Mouse (Mus musculus): Measurements from ENCODE around the gene Rapgef1.

Rapgef1 gene

DNA sequence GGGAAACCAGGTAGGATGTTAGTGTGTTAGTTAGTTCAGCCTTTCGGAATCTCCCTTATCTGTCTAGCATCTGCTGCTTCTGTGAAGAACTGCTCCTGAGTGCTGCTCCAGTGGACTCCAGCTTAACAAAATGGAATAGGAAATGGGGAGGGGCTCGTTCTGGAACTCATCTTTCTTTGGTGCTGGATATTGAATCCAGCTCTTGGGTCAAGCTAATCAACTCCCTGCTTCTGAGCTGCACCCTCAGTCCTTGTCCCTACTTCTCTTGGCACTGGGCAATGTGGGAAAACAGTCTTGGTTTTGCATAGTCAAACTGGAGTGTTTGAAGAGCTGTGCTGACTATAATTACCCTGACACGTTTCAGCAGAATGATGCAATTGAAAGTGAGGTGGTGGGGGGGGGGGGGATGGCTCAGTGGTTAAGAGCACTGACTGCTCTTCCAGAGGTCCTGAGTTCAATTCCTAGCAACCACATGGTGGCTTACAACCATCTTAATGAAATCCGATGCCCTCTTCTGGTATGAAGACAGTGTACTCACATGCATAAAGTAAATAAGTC lies 25.6 kb downstream of the Rapgef1 start:
- no peak for DNase-seq (ENCODE audit: low read depth, low spot score)

DNA sequence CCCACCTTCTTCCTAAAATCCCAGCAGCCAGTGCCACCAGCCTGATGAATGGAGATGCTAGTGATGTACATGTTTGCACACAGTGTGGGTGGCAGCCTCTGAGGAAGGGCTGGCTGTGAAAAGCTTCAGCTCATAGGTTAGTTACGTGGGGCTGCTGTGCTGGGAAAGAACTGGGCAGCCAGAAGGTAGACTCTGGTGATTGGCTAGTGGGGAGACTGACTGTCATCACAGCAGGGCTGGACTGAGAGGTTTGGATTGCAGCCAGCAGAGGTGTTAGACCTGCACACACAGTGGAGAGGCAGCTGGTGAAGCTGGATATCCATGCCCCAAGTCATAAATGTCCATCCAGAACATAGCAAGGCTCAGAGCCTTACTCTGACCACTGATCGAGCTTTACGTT lies 27.1 kb downstream of the Rapgef1 start:
- no peak for DNase-seq (ENCODE audit: low read depth, low spot score)

DNA sequence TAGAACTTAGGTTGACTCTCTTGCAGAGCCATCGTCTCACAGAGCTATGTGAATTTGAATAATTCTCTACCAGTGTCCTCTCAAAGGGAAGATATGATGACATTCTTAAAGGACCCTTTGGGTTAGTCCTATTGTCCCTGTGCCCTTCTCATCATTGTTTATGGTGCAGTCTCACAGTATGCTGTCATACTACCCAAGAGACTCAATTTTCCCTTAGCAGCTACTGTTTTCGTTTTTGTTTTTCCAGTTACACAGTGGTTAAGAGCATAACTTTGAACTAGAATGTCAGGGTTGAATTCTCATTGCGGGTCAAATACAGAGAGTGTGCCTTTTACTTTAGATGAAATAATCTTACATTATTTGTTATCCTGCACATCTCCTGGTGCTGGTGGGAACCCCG lies 27.6 kb downstream of the Rapgef1 start:
- no peak for DNase-seq (ENCODE audit: low read depth, low spot score)

DNA sequence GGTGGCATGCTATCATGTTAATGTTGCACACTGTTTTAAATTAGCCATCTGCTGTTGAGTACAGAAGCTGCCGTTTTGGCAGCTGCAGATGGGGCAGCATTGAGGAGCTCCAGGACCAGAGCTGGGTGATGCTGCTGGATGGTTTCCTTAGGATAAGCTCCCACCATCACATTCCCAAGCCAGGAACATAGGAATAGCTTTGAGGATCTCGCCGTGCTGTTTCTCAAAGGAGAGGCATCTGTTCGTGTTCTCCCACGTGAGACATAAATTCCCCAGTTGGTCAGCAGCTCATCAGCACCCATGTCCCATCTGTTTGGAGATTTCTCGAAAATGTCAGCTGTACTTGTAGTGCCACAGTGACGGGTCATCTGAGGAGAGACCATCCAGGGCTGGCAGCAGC lies 28.3 kb downstream of the Rapgef1 start:
- no peak for DNase-seq (ENCODE audit: low read depth, low spot score)

DNA sequence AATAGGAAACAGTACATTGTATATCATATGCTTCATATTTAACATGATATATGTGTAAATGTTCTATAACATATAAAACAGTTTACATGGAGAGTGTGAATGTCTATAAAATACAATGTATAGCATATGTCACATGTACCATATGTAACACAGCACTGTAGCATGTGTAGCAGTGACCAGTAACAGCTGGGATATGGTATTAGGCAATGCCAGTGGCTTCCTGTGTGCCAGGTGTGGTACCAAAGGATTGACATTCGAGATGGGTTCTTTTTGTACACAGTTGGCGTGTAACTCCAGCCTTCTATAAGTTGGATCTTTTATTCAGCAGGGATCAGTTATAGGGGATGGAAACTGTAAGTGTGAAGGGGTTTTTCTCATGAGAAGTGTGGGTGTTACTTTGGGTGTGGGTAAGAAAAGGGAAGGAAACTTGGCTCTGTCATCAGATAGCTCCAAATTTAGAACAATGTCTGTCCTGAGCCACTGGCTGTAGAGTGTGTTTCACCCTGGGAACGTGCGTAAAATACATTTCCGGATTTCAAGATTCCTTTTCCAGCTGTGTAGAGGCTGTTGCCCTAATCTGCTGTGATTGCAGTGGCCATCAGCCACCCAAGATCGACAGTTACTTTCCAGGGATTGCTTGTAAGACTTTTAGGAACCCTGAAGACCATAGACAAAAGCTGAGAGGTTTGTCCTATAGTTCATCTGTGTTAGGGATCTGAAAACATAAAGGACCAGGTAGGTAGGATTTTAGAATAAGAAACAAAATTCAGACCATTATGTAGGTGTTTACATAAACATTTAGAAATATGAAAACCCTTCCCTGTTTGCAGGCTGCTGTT lies 29.7 kb downstream of the Rapgef1 start:
- no peak for DNase-seq (ENCODE audit: low read depth, low spot score)

DNA sequence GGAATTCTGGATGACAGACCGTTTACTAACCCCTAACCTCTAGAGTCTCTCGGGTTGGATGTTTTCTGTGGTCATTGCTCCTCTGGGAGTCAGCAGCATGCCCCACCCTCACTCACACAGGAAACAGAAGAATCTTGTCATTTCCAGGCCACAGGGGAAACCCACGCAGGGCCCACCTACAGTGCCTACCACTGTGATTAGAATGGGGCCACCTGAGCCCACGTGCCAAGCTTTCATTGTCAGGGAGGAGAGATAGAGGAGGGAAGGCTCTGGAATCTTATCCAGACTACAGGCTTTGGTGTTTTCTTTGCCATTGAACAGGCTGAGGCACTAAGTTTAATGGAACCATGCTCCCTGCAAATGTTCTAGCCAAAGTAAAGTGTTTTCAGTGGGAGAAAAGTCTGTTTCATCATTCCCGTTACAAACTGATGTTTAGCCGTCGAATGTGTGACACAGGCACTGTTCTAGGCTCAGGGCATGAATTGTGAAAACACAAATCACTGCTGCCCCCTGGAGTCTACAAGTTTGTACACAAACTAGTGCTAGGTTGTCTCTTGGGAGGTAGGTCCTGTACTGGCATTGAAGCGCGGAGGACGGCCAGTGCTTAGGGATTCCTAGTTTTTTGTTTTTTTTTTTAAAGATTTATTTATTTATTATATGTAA lies 30.4 kb downstream of the Rapgef1 start:
- peak; percentile 64 for DNase-seq (ENCODE audit: low read depth, low spot score)

DNA sequence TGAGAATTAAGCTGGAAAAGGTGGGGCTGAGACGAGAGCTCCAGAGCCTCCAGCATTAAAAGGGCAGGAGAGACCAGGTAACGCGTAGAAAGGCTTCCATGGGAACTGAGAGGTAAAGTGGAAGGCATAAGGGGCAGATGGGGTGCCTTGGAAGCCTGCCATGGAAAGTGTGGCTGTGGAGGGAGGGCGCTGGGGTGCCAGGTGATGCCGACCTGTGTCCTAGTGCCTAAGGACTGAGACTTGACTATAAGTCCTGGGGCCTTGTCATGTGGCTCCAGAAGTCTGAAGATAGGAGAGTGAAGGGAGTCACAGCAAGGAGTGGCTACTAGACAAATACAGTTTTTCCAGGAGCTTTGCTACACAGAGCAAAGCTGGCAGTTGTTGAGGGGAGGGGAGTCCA lies 32.4 kb downstream of the Rapgef1 start:
- no peak for DNase-seq (ENCODE audit: low read depth, low spot score)

DNA sequence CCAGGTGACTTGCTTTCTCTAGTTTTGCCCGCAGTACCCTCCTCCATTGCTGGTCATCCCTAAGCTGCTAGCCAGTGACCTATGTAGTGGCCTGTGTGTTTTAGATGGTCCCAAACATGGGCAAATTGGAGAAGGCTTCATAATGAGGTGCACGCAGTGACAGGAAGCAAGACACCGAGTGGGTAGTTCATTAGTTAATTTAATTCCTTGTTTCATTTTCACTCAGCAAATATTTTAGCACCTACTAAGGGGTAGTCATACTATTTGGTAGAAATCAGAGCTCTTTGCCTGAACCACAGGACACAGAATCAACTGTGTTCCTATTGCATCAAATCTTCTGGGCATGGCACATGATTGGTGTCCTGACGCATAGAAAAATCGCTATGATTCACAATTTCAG lies 35.9 kb downstream of the Rapgef1 start:
- DNase-seq (ENCODE audit: low read depth, low spot score), result no peak

DNA sequence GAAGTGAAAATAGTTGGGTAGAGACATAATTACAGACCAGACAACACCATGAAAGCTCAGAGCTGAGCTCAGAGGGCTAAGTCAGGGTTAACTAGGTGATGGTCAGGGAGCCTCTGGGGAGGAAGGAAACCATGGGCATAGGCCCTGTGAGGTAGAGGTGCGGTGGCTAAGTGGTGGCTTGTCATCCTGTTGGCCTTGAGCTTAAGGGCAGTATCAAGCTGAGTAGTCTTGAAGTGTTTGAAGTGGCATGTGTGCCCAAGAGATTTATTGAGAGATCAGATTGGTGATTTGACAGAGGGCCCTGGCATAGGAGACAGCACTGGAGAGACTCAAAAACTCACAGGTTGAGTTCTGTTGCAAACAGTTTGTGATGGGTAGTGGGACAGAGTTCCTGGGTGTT lies 36.6 kb downstream of the Rapgef1 start:
- DNase-seq (ENCODE audit: low read depth, low spot score), result no peak

DNA sequence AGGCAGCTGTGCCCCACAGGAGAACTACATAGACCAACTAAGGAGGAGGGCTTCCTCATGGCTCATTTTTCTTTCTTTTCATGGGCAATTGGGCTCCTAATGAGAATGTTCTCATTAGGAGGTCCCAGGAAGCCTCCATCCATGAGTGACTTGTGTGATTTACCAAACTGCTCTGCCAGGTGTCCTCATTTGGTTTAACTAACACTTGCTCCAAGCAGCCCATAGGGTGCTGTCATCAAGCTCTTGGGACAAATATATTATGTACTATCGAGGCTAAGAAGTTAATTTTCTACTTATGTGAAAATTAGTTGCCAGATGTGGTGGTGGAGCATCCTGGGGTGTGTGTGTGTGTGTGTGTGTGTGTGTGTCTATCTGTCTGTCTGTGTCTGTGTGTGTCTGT lies 37.6 kb downstream of the Rapgef1 start:
- DNase-seq (ENCODE audit: low read depth, low spot score), result no peak

DNA sequence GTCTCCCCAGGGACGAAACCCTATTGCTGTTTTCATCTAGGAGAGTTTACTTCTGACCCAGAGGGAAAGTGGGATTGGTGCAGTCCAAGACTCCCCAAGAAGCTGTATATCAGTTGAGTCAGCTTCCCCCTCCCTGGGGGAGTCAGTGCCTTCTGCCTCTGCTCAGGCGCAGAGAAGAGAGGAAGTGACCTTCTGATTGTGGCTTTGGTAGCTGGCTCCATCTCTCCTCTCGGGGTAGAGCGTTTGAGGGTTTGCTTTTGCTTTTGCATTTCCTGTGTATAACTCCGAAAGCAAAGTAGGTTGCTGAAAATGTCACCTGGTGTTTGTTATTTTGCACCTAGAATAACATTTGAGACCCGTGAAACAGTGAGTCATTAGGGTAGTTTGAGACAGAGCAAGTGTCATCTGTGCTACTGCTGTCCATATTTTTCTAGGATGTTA lies 42.3 kb downstream of the Rapgef1 start:
- peak; percentile 18 for DNase-seq (ENCODE audit: low read depth, low spot score)

DNA sequence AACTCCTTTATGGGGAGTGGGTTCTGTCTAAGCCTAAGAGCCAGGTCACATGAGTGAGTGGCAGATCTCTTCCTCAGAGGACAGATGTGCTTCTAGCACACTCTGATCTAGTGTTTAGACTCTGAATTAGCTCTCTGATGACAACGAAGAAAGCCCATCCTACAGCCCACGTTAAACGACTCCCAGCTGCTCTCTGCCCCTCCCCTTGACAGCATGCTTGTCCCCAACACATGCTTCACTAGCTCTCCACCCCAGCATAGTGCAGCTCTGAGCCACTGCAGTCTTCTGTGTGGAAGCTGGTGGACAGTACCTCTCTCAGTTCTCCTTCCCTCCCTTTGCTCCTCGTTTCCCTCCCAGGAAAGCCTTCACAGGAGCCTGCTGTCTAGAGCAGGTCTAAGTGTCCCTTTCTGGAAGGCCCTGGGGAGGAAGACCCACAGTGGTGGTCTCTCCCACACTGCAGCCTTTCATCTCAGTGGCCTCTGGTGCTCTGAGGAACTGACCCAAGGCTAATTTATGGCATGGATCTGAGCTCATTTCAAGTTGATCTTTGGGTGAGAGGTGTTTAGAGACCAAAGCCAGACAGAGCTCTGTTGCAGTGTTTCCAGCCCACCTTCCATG lies 43.8 kb downstream of the Rapgef1 start:
- DNase-seq (ENCODE audit: low read depth, low spot score), result no peak

DNA sequence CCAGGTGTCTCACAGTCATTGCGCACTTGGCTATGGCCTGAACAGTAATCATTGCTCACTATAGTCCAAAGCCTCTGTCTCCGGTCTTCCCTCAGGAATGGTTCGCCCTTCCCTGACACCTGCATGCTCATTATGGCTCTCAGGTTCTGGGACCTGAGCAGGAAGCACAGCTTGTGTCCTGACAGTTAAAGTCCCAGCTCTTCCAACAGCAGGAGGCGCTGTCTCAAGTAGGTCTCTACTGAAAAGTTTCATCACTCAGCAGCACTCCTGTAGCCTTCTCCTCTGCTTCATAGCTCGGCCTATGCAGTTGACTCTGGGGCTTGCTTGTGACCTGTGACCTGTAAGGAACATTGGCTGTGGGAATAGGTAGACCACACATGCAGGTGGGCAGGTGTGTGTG lies 45.9 kb downstream of the Rapgef1 start:
- DNase-seq (ENCODE audit: low read depth, low spot score), result no peak

DNA sequence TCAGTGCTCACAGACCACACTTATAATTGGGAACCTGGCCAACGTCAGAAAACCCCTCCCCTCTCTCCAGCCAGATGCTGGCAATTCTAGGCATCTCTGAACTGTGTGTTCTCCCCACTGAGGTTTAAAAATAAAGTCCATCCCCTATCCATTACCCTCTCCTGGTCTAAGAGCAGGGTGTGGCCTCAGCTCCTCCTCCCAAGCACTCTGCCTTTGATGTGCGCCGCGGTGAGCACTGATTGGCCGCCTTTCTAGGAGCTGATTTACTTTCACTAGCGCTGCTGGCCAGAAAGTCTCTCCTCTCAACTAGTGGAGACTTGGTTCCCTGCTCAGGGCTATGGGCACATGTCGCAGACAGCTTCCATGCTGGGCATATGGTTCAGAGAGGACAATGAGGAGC lies 47.1 kb downstream of the Rapgef1 start:
- no peak for DNase-seq (ENCODE audit: low read depth, low spot score)

DNA sequence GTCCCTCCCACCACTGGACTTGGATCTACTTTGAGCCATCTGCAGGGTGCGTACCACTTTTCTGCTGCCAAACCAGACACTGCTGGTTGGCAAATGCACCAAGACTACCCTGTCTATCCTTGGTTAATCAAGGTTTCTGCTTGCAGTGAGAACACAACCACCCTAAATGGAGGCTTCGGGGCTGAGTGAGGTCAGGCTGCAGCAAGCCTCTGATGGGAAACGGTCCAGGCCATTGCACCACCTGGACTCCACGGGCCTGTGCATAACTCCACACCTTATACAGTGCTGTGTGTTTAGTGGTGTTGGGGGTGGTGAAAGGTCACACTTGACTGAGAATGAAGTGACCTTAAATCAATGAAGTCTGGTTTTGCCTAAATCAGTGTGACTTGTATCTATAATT lies 47.6 kb downstream of the Rapgef1 start:
- no peak for DNase-seq (ENCODE audit: low read depth, low spot score)

DNA sequence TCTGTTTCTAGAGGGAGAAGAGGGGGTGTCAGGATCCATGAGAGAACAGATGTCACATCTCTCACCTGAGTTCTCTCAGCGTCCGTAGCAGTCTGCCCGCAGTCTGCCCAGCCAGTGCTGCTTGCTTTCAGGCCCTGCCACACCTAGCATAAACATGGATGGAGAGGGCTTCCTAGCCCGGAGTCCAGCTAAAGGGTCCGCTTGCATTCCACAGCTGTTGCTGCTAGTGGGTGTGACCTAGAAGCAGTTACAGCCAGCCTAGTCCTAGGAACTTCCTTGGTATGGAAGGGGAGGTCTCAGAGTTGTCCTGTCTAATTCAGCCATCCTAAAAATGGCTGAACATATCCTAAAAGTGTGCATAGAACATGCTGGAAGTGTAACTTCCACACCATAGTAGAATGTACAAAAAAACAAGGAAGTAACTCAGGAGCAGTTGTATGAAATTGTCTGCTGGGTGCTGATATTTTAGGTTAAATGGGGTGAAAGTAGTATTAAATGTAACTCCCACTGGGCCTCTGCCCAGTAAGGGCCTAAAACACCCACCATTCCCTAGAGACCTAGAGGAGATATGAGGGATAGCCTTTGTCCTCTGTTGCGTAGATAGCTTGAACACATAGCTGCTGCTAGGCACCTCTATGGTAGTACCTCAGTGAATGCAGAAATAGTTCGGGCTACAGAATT lies 48.6 kb downstream of the Rapgef1 start:
- DNase-seq (ENCODE audit: low read depth, low spot score), result no peak

DNA sequence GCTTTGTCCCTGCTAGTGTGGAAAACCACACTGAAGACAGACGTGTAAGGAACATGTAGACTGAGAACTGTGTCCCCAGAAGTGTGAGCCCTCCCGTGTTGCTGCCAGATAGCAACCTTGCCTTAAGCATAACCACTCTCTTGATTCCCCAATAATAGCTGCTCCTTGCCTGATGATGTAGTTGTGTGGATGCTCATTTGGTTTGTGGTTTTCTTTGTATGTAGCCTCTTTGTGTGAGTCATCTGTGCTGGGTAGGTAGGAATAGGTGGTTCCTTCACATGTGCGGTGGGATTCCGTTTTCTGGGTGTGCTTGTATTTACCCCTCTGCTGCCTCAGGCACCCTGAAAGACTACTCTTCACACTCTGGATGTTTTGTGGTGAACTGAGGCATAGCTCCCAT lies 49.4 kb downstream of the Rapgef1 start:
- DNase-seq (ENCODE audit: low read depth, low spot score), result peak; percentile 39

DNA sequence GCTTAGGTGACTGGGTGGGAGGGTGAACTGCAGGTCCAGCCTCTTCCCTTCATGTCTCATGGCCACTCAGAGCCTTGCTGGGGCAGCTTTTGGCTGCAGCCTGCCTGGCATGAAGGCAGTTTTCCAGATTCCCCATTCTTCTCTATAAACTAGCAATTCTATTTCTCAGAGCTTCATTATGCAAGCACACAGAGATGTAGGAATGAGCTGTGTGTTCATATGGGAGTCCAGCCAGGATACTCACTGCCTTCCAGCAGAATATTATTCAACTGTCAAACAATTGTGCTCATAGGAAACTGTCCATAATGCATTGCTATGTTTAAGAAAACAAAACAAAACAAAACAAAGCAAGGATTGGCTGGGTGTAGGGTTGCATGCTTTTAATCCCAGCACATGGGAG lies 50.2 kb downstream of the Rapgef1 start:
- DNase-seq (ENCODE audit: low read depth, low spot score), result peak; percentile 74

DNA sequence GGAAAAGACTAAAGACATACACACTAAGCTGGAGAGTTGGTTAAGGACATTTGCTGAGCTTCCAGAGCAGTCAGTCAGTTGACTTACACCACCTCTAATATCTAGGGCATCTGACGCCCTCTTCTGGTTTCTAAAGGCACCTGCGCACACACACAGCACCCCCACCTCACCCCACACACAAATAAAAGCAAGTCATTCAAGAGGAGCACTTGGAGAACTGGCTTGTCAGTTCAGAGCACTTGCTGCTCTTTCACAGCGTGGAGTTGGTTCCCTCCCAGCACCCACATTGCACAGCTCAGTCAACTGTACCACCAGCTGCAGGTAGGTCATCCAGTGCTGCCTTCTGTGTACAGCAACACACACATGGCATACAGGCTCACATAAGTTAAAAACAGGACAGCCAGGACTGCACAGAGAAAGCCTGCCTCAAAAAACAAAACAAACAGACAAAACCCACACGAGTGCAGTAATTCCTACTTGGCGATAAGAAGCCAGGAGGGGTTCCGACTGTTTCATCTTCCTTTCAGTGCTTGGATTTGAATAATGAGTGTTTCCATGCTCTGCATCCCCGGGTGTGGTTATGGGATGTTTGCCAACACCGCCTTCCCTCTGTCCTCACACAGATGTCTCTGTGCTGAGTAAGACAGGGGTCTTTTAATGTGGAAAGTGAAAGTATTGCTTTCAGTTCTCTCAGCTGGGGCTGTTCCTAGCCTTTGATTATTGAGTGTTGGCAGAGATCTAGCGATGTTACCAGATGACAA lies 50.9 kb downstream of the Rapgef1 start:
- DNase-seq (ENCODE audit: low read depth, low spot score), result peak; percentile 90

DNA sequence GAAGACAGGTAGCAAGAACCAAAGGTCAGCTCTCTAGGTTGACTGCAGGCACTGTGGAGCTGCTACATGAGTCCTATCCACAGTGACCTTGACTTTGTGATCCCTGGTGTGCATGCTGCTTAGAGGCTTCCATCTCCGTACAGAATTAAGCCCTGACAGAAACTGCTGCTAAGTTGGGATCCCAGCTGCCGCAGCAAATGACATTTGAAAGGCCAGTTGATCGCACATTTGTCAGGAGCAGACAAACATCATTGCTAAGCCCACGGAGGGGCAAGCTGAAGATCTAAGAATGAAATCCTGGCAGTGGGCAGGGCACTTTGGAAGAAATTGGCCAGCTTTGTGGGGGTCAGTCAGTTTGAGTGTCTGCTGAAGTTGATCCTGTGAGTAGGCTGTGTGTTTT lies 51.9 kb downstream of the Rapgef1 start:
- no peak for DNase-seq (ENCODE audit: low read depth, low spot score)

DNA sequence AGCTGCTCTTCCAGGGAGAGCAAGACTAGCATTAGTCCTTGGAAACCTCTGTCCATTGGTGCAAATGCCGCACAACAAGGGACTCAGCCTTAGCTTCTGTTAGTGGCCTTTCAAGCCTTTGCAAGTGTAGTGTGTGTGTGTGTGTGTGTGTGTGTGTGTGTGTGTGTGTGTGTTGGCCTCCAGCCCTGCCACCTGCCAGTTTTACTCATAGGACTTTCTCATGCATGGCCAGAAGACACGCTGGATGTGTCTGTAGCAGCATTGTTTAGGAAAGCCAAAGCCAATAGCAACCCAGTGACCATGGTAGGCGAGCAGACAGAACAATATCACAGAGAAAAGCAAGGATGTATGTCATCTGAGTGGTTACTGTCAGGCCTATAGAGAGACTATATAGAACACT lies 52.3 kb downstream of the Rapgef1 start:
- DNase-seq (ENCODE audit: low read depth, low spot score), result no peak

Measured in 3T3-L1 (cell line).